Mouse (Mus musculus): Measurements from ENCODE around the gene Kcnn1. TPM values are rescaled to one million over a fixed set of nuclear protein-coding genes. Genes with fewer than 3 reads are reported as not detected.
"Not testable (repeated sequence)": the region's sequence is repeated elsewhere in the genome, so short reads cannot be mapped to it uniquely, and the experiment has no call there.

The Kcnn1 gene
- polyA plus RNA-seq, 1 experiment, result 22.1 TPM

DNA sequence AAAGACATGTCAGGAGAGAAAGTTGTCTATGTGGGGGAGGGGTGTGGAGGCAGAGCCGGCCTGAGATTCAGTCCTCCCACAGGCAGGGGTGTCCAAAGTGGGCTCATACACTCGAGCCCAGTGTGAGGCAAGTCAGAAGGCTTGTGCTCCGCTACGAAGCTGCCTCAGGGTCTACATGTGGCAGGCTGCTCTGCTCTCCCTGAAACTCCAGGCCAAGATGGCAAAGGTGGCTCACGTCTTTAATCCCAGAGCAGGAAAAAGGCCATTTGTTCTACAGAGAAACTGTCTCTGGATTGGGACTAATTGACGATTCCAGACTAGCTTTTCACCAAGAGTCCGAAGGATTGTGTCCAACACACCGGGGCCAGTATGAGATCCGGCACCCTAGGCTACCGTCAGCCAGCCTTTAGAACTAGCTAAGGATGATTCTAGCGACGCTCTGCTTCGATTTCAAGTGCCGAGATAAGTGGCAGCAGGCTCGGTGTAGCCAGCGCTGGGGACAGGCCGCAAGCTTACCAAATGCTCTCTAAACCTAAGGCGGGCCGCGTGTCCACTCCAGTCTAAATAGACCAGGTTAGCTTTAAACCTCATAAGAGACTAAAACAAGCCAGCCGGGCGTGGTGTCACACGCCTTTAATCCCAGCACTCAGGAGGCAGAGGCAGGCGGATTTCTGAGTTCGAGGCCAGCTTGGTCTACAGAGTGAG lies 33.4 kb upstream of the Kcnn1 start:
- H3K27me3 ChIP-seq (ENCODE audit: control insufficient read depth, insufficient read depth, low read length), result no peaks in the 10 kb centered on the region
- H3K4me3 ChIP-seq (replicated peaks; ENCODE audit: insufficient read depth, low read depth, low read length), result peak overlapping the region; percentile 79
- H3K4me1 ChIP-seq (ENCODE audit: control insufficient read depth, insufficient read depth, low read length), result 0 out of 2 replicates have a peak, but pooled peaks cover 3% of the 10 kb centered on the region
- no peak overlapping the region for H3K27ac ChIP-seq (ENCODE audit: insufficient read depth, low read length)
- under 1% methylated on average over 25 of the region's 25 CpGs for WGBS
- TF ChIP-seq CTCF (IDR thresholded peaks at IDR 0.05; ENCODE audit: borderline replicate concordance, insufficient read depth, low read depth, low read length), result no peak
- no peak for TF ChIP-seq POLR2A (IDR thresholded peaks at IDR 0.05; ENCODE audit: borderline replicate concordance, insufficient read depth, low read length)
- peak in 1 of 2 experiments; percentile 23 for DNase-seq

GRCm38 (mm10) chr8:70895571-70896259 lies 32.7 kb upstream of the Kcnn1 start:
- H3K27ac ChIP-seq (ENCODE audit: insufficient read depth, low read length); H3K4me1 ChIP-seq (ENCODE audit: control insufficient read depth, insufficient read depth, low read length); H3K27me3 ChIP-seq (ENCODE audit: control insufficient read depth, insufficient read depth, low read length); H3K4me3 ChIP-seq (replicated peaks; ENCODE audit: insufficient read depth, low read depth, low read length): not testable (repeated sequence)
- WGBS, result 20% methylated on average over 24 of the region's 24 CpGs
- peak in 1 of 2 experiments; percentile 20 for DNase-seq

- TF ChIP-seq POLR2A (IDR thresholded peaks at IDR 0.05; ENCODE audit: borderline replicate concordance, insufficient read depth, low read length) (no peak), CTCF (IDR thresholded peaks at IDR 0.05; ENCODE audit: borderline replicate concordance, insufficient read depth, low read depth, low read length) (no peak)
Observed at GRCm38 (mm10) chr8:70894771-70895545, 31.9 kb upstream of the Kcnn1 start.

DNA sequence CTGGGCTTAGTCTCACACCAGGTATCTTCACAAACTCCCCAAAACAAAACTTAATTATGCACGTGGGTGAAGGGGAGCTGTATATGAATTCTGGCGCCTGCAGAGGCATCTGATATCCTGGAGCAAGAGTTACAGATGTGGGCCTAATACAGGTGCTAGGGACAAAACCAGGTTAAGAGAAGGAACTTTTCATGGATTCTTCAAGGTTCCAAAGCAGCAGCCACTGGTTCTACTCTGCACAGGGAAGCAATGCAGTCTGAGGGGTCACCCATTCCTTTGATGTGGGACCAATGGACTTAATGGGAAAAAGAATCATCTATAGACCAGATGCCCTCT lies 31.3 kb upstream of the Kcnn1 start:
- DNase-seq, result no peak
- no peak overlapping the region for H3K4me3 ChIP-seq (replicated peaks; ENCODE audit: insufficient read depth, low read depth, low read length)
- WGBS, result 70% methylated on average over 2 of the region's 2 CpGs
- H3K4me1 ChIP-seq (ENCODE audit: control insufficient read depth, insufficient read depth, low read length), result 0 out of 2 replicates have a peak, but pooled peaks cover 3% of the 10 kb centered on the region
- H3K27ac ChIP-seq (ENCODE audit: insufficient read depth, low read length), result no peak overlapping the region
- TF ChIP-seq POLR2A (IDR thresholded peaks at IDR 0.05; ENCODE audit: borderline replicate concordance, insufficient read depth, low read length) (no peak), CTCF (IDR thresholded peaks at IDR 0.05; ENCODE audit: borderline replicate concordance, insufficient read depth, low read depth, low read length) (no peak)
- no peaks in the 10 kb centered on the region for H3K27me3 ChIP-seq (ENCODE audit: control insufficient read depth, insufficient read depth, low read length)

More at GRCm38 (mm10) chr8:70894771-70895545, 31.9 kb upstream of the Kcnn1 start:
- Histone ChIP-seq H3K4me3 (replicated peaks; ENCODE audit: insufficient read depth, low read depth, low read length) (no peak overlapping the region), H3K27ac (ENCODE audit: insufficient read depth, low read length) (no peak overlapping the region), H3K4me1 (ENCODE audit: control insufficient read depth, insufficient read depth, low read length) (0 out of 2 replicates have a peak, but pooled peaks cover 3% of the 10 kb centered on the region), H3K27me3 (ENCODE audit: control insufficient read depth, insufficient read depth, low read length) (no peaks in the 10 kb centered on the region)
- WGBS, result 46% methylated on average over 8 of the region's 8 CpGs
- no peak for DNase-seq

DNA sequence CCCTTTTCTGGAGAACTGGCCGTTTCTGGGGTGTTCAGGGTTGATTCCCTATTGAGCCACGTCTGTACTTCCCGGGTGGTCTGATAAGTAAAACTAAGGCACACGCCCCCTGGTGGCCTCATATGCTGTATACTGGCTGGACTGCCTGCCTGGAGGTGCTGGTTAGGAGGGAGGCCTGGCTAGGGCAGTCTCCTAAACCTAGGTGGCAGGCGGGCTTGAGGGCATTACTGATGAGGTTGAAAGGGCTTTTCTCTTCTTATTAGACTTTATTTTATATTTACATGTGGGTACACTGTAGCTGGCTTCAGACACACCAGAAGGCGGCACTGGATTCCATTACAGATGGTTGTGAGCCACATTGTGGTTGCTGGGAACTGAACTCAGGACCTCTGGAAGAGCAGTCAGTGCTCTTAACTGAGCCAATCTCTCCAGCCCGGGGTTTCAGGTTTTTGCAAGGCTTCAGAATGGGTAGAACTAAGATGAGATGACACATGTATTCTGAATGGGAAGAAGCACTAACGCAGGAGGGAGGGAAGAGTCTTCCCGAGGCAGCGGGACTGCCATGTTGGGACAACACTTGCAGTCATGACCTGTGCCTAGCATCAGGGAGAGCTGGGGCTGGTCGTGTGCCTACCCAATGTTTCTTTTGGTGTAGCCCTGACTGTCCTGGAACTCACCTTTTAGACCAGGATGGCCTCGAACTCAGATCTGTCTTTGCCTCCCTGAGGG lies 30.8 kb upstream of the Kcnn1 start:
- H3K4me3 ChIP-seq (replicated peaks; ENCODE audit: insufficient read depth, low read depth, low read length), result no peak overlapping the region
- no peaks in the 10 kb centered on the region for H3K27me3 ChIP-seq (ENCODE audit: control insufficient read depth, insufficient read depth, low read length)
- peak; percentile 62 to 70 for DNase-seq
- TF ChIP-seq POLR2A (IDR thresholded peaks at IDR 0.05; ENCODE audit: borderline replicate concordance, insufficient read depth, low read length) (no peak), CTCF (IDR thresholded peaks at IDR 0.05; ENCODE audit: borderline replicate concordance, insufficient read depth, low read depth, low read length) (peak; percentile 68)
- H3K4me1 ChIP-seq (ENCODE audit: control insufficient read depth, insufficient read depth, low read length), result 0 out of 2 replicates have a peak, but pooled peaks cover 3% of the 10 kb centered on the region
- H3K27ac ChIP-seq (ENCODE audit: insufficient read depth, low read length), result no peak overlapping the region
- WGBS, result 39% methylated on average over 12 of the region's 12 CpGs

DNA sequence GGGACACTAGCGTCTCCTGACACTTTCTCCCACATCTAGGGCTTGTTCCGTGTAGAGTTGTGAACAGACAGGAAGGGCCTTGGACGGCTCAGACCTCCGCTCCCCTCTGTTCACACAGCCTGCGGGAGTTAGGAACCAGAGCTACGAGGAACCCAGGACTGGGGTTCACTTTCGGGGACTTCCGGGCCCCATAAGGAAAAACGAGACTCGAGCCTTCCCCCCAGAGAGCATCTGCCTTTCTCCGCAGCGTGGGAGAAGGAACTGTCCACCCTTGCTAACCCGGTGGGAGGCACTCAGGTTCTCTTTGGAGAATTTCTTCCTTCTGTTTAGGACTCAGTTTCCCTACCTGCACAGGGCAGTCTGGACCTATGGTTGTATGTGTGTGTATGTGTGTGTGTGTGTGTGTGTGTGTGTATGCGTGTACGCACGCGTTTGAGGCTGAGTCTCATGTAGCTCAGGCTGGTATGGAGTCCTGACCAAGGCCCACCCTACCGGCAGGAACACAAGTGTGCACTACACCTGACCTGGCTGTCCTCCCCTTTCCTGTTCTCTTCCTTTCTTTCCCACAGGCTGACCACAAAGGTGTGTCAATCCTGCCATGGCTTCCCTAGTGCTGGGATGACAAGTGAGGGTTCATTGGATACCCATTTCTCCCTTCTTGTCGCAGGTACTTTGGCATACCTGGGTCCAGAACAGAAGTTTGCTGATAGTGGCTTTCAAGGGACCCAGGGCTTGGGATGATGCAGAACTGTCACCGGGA lies 30.0 kb upstream of the Kcnn1 start:
- Histone ChIP-seq H3K27me3 (ENCODE audit: control insufficient read depth, insufficient read depth, low read length) (no peaks in the 10 kb centered on the region), H3K4me1 (ENCODE audit: control insufficient read depth, insufficient read depth, low read length) (no peaks in the 10 kb centered on the region; the same call in 1 of the 2 replicates), H3K4me3 (replicated peaks; ENCODE audit: insufficient read depth, low read depth, low read length) (no peak overlapping the region), H3K27ac (ENCODE audit: insufficient read depth, low read length) (no peak overlapping the region)
- 52% methylated on average over 20 of the region's 20 CpGs for WGBS
- TF ChIP-seq CTCF (IDR thresholded peaks at IDR 0.05; ENCODE audit: borderline replicate concordance, insufficient read depth, low read depth, low read length), result no peak
- no peak for TF ChIP-seq POLR2A (IDR thresholded peaks at IDR 0.05; ENCODE audit: borderline replicate concordance, insufficient read depth, low read length)
- no peak for DNase-seq

Data from cerebellum, adult 2 months (tissue).